Mouse (Mus musculus): Measurements from ENCODE around the gene Mfsd4b1. TPM values are rescaled to one million over a fixed set of nuclear protein-coding genes. Genes with fewer than 3 reads are reported as not detected.

The Mfsd4b1 gene
- polyA plus RNA-seq, 1 experiment from 2014 or later, result 0.32 TPM

- Histone ChIP-seq H3K9me3 (ENCODE audit: control insufficient read depth, low read length) (no peaks in the 10 kb centered on the region), H3K4me1 (ENCODE audit: control insufficient read depth, insufficient read depth, low read length) (no peaks in the 10 kb centered on the region), H3K27ac (replicated peaks; ENCODE audit: low read depth, low read length) (no peak overlapping the region), H3K4me3 (ENCODE audit: low read depth, low read length) (no peak overlapping the region), H3K27me3 (replicated peaks; ENCODE audit: control insufficient read depth, insufficient read depth, low read length) (no peaks in the 10 kb centered on the region), H3K4me2 (ENCODE audit: low read depth, low read length) (no peak overlapping the region), H3K36me3 (ENCODE audit: control insufficient read depth, insufficient read depth, low read length) (no peaks in the 10 kb centered on the region), H3K9ac (ENCODE audit: low read depth, low read length) (no peak overlapping the region)
- 45% methylated on average over 3 of the region's 3 CpGs for WGBS
- ATAC-seq (ENCODE audit: low read depth) (peak; percentile 30; the same call in 1 of the 2 replicates), DNase-seq (ENCODE audit: low spot score) (peak; percentile 56)
These were observed 28.3 kb upstream of the Mfsd4b1 start for GRCm38 (mm10) chr10:40053257-40053895.

- ATAC-seq (ENCODE audit: low read depth), result no peak
- Histone ChIP-seq H3K9me3 (ENCODE audit: control insufficient read depth, low read length) (no peaks in the 10 kb centered on the region), H3K4me3 (ENCODE audit: low read depth, low read length) (no peak overlapping the region), H3K9ac (ENCODE audit: low read depth, low read length) (no peak overlapping the region), H3K27me3 (replicated peaks; ENCODE audit: control insufficient read depth, insufficient read depth, low read length) (no peaks in the 10 kb centered on the region), H3K27ac (replicated peaks; ENCODE audit: low read depth, low read length) (no peak overlapping the region), H3K36me3 (ENCODE audit: control insufficient read depth, insufficient read depth, low read length) (no peaks in the 10 kb centered on the region), H3K4me2 (ENCODE audit: low read depth, low read length) (no peak overlapping the region), H3K4me1 (ENCODE audit: control insufficient read depth, insufficient read depth, low read length) (no peaks in the 10 kb centered on the region)
- DNase-seq (ENCODE audit: low spot score), result no peak
- 86% methylated on average over 3 of the region's 3 CpGs for WGBS
These were observed 26.9 kb upstream of the Mfsd4b1 start for GRCm38 (mm10) chr10:40051997-40052396.

- Histone ChIP-seq H3K36me3 (ENCODE audit: control insufficient read depth, insufficient read depth, low read length) (no peaks in the 10 kb centered on the region), H3K27ac (replicated peaks; ENCODE audit: low read depth, low read length) (no peak overlapping the region), H3K9me3 (ENCODE audit: control insufficient read depth, low read length) (no peaks in the 10 kb centered on the region), H3K4me3 (ENCODE audit: low read depth, low read length) (no peak overlapping the region), H3K4me1 (ENCODE audit: control insufficient read depth, insufficient read depth, low read length) (no peaks in the 10 kb centered on the region), H3K27me3 (replicated peaks; ENCODE audit: control insufficient read depth, insufficient read depth, low read length) (no peaks in the 10 kb centered on the region), H3K9ac (ENCODE audit: low read depth, low read length) (no peak overlapping the region), H3K4me2 (ENCODE audit: low read depth, low read length) (no peak overlapping the region)
- no peak for DNase-seq (ENCODE audit: low spot score)
- 87% methylated on average over 2 of the region's 2 CpGs for WGBS
- ATAC-seq (ENCODE audit: low read depth), result no peak
These were observed 25.7 kb upstream of the Mfsd4b1 start for GRCm38 (mm10) chr10:40050763-40051162.

- H3K27ac ChIP-seq (replicated peaks; ENCODE audit: low read depth, low read length), result no peak overlapping the region
- DNase-seq (ENCODE audit: low spot score), result no peak
- H3K9me3 ChIP-seq (ENCODE audit: control insufficient read depth, low read length), result no peaks in the 10 kb centered on the region
- H3K27me3 ChIP-seq (replicated peaks; ENCODE audit: control insufficient read depth, insufficient read depth, low read length), result no peaks in the 10 kb centered on the region
- no peak overlapping the region for H3K4me2 ChIP-seq (ENCODE audit: low read depth, low read length)
- H3K9ac ChIP-seq (ENCODE audit: low read depth, low read length), result no peak overlapping the region
- no peak for ATAC-seq (ENCODE audit: low read depth)
- 34% methylated on average over 4 of the region's 4 CpGs for WGBS
- no peaks in the 10 kb centered on the region for H3K36me3 ChIP-seq (ENCODE audit: control insufficient read depth, insufficient read depth, low read length)
- H3K4me3 ChIP-seq (ENCODE audit: low read depth, low read length), result no peak overlapping the region
- no peaks in the 10 kb centered on the region for H3K4me1 ChIP-seq (ENCODE audit: control insufficient read depth, insufficient read depth, low read length)
These were observed 16.3 kb upstream of the Mfsd4b1 start for GRCm38 (mm10) chr10:40041339-40041738.

GRCm38 (mm10) chr10:40036686-40037560, 11.9 kb upstream of the Mfsd4b1 start:
- Histone ChIP-seq H3K4me3 (ENCODE audit: low read depth, low read length) (no peak overlapping the region), H3K36me3 (ENCODE audit: control insufficient read depth, insufficient read depth, low read length) (no peaks in the 10 kb centered on the region), H3K9ac (ENCODE audit: low read depth, low read length) (no peak overlapping the region), H3K27ac (replicated peaks; ENCODE audit: low read depth, low read length) (no peak overlapping the region), H3K9me3 (ENCODE audit: control insufficient read depth, low read length) (no peaks in the 10 kb centered on the region), H3K4me2 (ENCODE audit: low read depth, low read length) (0 out of 2 replicates have a peak overlapping the region, but pooled peaks have one; percentile 2), H3K27me3 (replicated peaks; ENCODE audit: control insufficient read depth, insufficient read depth, low read length) (no peaks in the 10 kb centered on the region), H3K4me1 (ENCODE audit: control insufficient read depth, insufficient read depth, low read length) (no peaks in the 10 kb centered on the region)
- DNase-seq (ENCODE audit: low spot score) (peak; percentile 25), ATAC-seq (ENCODE audit: low read depth) (no peak)
- 62% methylated on average over 24 of the region's 24 CpGs for WGBS

GRCm38 (mm10) chr10:40034956-40035355, 9.9 kb upstream of the Mfsd4b1 start:
- ATAC-seq (ENCODE audit: low read depth), result no peak
- no peak overlapping the region for H3K27ac ChIP-seq (replicated peaks; ENCODE audit: low read depth, low read length)
- no peaks in the 10 kb centered on the region for H3K36me3 ChIP-seq (ENCODE audit: control insufficient read depth, insufficient read depth, low read length)
- H3K27me3 ChIP-seq (replicated peaks; ENCODE audit: control insufficient read depth, insufficient read depth, low read length), result no peaks in the 10 kb centered on the region
- no peak overlapping the region for H3K4me3 ChIP-seq (ENCODE audit: low read depth, low read length)
- H3K4me2 ChIP-seq (ENCODE audit: low read depth, low read length), result no peak overlapping the region
- 92% methylated on average over 6 of the region's 6 CpGs for WGBS
- no peak for DNase-seq (ENCODE audit: low spot score)
- no peak overlapping the region for H3K9ac ChIP-seq (ENCODE audit: low read depth, low read length)
- H3K4me1 ChIP-seq (ENCODE audit: control insufficient read depth, insufficient read depth, low read length), result no peaks in the 10 kb centered on the region
- no peaks in the 10 kb centered on the region for H3K9me3 ChIP-seq (ENCODE audit: control insufficient read depth, low read length)

GRCm38 (mm10) chr10:40032897-40033296, 7.8 kb upstream of the Mfsd4b1 start:
- no peak overlapping the region for H3K4me2 ChIP-seq (ENCODE audit: low read depth, low read length)
- no peak overlapping the region for H3K4me3 ChIP-seq (ENCODE audit: low read depth, low read length)
- WGBS, result 73% methylated on average over 2 of the region's 2 CpGs
- no peak overlapping the region for H3K27ac ChIP-seq (replicated peaks; ENCODE audit: low read depth, low read length)
- H3K36me3 ChIP-seq (ENCODE audit: control insufficient read depth, insufficient read depth, low read length), result no peaks in the 10 kb centered on the region
- no peak overlapping the region for H3K9ac ChIP-seq (ENCODE audit: low read depth, low read length)
- H3K4me1 ChIP-seq (ENCODE audit: control insufficient read depth, insufficient read depth, low read length), result no peaks in the 10 kb centered on the region
- no peaks in the 10 kb centered on the region for H3K27me3 ChIP-seq (replicated peaks; ENCODE audit: control insufficient read depth, insufficient read depth, low read length)
- H3K9me3 ChIP-seq (ENCODE audit: control insufficient read depth, low read length), result no peaks in the 10 kb centered on the region
- no peak for DNase-seq (ENCODE audit: low spot score)
- ATAC-seq (ENCODE audit: low read depth), result no peak

- no peak overlapping the region for H3K9ac ChIP-seq (ENCODE audit: low read depth, low read length)
- 90% methylated on average over 6 of the region's 6 CpGs for WGBS
- no peaks in the 10 kb centered on the region for H3K36me3 ChIP-seq (ENCODE audit: control insufficient read depth, insufficient read depth, low read length)
- H3K4me3 ChIP-seq (ENCODE audit: low read depth, low read length), result no peak overlapping the region
- H3K4me2 ChIP-seq (ENCODE audit: low read depth, low read length), result no peak overlapping the region
- DNase-seq (ENCODE audit: low spot score) (no peak), ATAC-seq (ENCODE audit: low read depth) (no peak)
- H3K9me3 ChIP-seq (ENCODE audit: control insufficient read depth, low read length), result no peaks in the 10 kb centered on the region
- H3K27me3 ChIP-seq (replicated peaks; ENCODE audit: control insufficient read depth, insufficient read depth, low read length), result no peaks in the 10 kb centered on the region
- H3K27ac ChIP-seq (replicated peaks; ENCODE audit: low read depth, low read length), result no peak overlapping the region
- H3K4me1 ChIP-seq (ENCODE audit: control insufficient read depth, insufficient read depth, low read length), result no peaks in the 10 kb centered on the region
These were observed 5.6 kb upstream of the Mfsd4b1 start for GRCm38 (mm10) chr10:40030716-40031115.
